Mouse (Mus musculus) liver, embryonic 14.5 days (tissue): Measurements from ENCODE around the gene Cpped1.

ENCODE experiments used
- CTCF ChIP-seq: IDR thresholded peaks from 2 replicates; pipeline ENCODE4 v1.5.1; 2016; ENCODE audit warnings: antibody characterized with exemption, low read depth, control low read depth
- EP300 ChIP-seq: IDR thresholded peaks from 2 replicates; pipeline ENCODE4 v1.6.1; 2016; ENCODE audit warnings: antibody characterized with exemption, low read depth

DNA sequence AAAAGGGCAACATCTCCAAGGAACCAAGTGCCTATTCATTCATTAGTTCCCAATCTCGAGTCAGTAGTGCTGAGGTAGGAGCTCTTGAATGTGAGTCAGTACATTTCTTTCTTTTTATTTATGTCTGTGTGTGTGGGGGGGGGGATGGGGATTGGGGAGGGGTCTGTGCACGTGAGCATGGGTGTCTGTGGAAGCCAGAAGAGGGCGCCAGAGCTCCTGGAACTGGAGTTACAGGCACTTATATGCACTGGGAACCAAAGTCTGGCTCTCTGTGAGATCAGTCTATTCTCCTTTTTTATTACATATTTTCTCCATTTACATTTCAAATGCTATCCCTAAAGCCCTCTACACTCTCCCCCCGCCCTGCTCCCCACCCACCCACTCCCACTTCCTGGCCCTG, 124.9 kb downstream of the Cpped1 start:
- no peak for TF ChIP-seq CTCF
- no peak for TF ChIP-seq EP300
